ENCODE assay signal across 23 mouse cellular contexts in genomic region chr12:100303141-100303540, GRCm38 (mm10).
DNase-seq lines count a peak whose midpoint lies in the region; ATAC-seq and TF ChIP-seq lines count a peak whose summit lies in the region.
"Had no signal": no experiment of that assay in that cellular context is flagged by ENCODE, and none has a peak within 500 bp of the region (broad histone marks: within the 10 kb centered on the region; RNA-seq: fewer than 3 reads in every experiment).

No protein-coding gene starts in this region.

- H3K36me3 ChIP-seq in hindbrain, embryonic 11.5 days (ENCODE audit: control insufficient read depth, insufficient read depth, low read length), result no peaks in the 10 kb centered on the region

- H3K9me3 ChIP-seq in hindbrain, embryonic 11.5 days (ENCODE audit: control insufficient read depth, low read length), result no peaks in the 10 kb centered on the region
- H3K9me3 ChIP-seq: embryonic facial prominence, embryonic 10.5 days; G1E; heart, embryonic 10.5 days; hindbrain, embryonic 13.5 days had no signal

- no peak for DNase-seq in layer of hippocampus, adult 2 months (ENCODE audit: low spot score in 2 of 2)
- DNase-seq in layer of hippocampus, adult 9-11 months, result no peak
- peak; percentile 55 to 62 for DNase-seq in right cerebral cortex, adult 2 months (ENCODE audit: low spot score in 2 of 2)
- no peak for DNase-seq in right cerebral cortex, postnatal 14 days
- no peak for DNase-seq in hindbrain, embryonic 11.5 days (ENCODE audit: low spot score)
- no peak for DNase-seq in heart, adult 18-20 months
- DNase-seq: adrenal gland, adult 8-10 months; adrenal gland, postnatal 36 days; cerebellum, adult 11 months; cerebellum, adult 9-11 months; cerebellum, postnatal 36 days; gastrocnemius, postnatal 36 days; heart, adult 11 months; heart, postnatal 10 days; heart, postnatal 4 days had no signal

- no peak for TF ChIP-seq CTCF in layer of hippocampus, adult 2 months (conservative IDR thresholded peaks at IDR 0.05)
- no peak for TF ChIP-seq CTCF in cortical plate, adult 2 months (IDR thresholded peaks at IDR 0.05; ENCODE audit: extremely low read depth, insufficient read depth, low read length)

- no peak for TF ChIP-seq POLR2A in cortical plate, adult 2 months (IDR thresholded peaks at IDR 0.05; ENCODE audit: extremely low read depth, insufficient read depth, low read length)

- WGBS in hindbrain, embryonic 11.5 days, result 89% methylated on average over 7 of the region's 7 CpGs

- ATAC-seq in hindbrain, embryonic 11.5 days (ENCODE audit: low FRiP score), result no peak
- ATAC-seq: CD4-positive, CD25-positive, alpha-beta regulatory T cell, adult 4 months; forebrain, embryonic 14.5 days; hindbrain, postnatal 0 days had no signal

- peaks cover 9% of the 10 kb centered on the region for H3K4me1 ChIP-seq in cortical plate, adult 2 months (ENCODE audit: control insufficient read depth, insufficient read depth, low read length)
- H3K4me1 ChIP-seq in hindbrain, embryonic 11.5 days (replicated peaks; ENCODE audit: control insufficient read depth, insufficient read depth, low read length), result peaks cover 10% of the 10 kb centered on the region; the same call in 1 of the 2 replicates

- H3K27ac ChIP-seq in layer of hippocampus, adult 2 months, result peak overlapping the region; percentile 82
- peak overlapping the region; percentile 24; the same call in 1 of the 2 replicates for H3K27ac ChIP-seq in cortical plate, adult 2 months (ENCODE audit: insufficient read depth, low read length)
- H3K27ac ChIP-seq in hindbrain, embryonic 11.5 days (ENCODE audit: low read depth, low read length), result no peak overlapping the region
- H3K27ac ChIP-seq: embryonic facial prominence, embryonic 10.5 days; heart, embryonic 10.5 days; hindbrain, embryonic 13.5 days; hindbrain, postnatal 0 days had no signal

- H3K4me2 ChIP-seq in hindbrain, embryonic 11.5 days (replicated peaks; ENCODE audit: low read depth, low read length), result no peak overlapping the region
- H3K4me2 ChIP-seq: hindbrain, embryonic 13.5 days had no signal

- no peaks in the 10 kb centered on the region for H3K27me3 ChIP-seq in hindbrain, embryonic 11.5 days (ENCODE audit: control insufficient read depth, insufficient read depth, low read length)
- H3K27me3 ChIP-seq: hindbrain, embryonic 13.5 days had no signal

- H3K9ac ChIP-seq in hindbrain, embryonic 11.5 days (ENCODE audit: low read depth, low read length), result no peak overlapping the region
- H3K9ac ChIP-seq: hindbrain, embryonic 13.5 days had no signal

- H3K4me3 ChIP-seq in layer of hippocampus, adult 2 months, result no peak overlapping the region
- no peak overlapping the region for H3K4me3 ChIP-seq in cortical plate, adult 2 months (ENCODE audit: insufficient read depth, low read length)
- no peak overlapping the region for H3K4me3 ChIP-seq in hindbrain, embryonic 11.5 days (ENCODE audit: low read depth, low read length)
- H3K4me3 ChIP-seq: embryonic facial prominence, embryonic 10.5 days; heart, embryonic 10.5 days; hindbrain, embryonic 13.5 days had no signal

Comparison
In these comparisons a context has a peak if more than half of its experiments do, and no peak if none do; other contexts are left out.
1. DNase-seq: peak in right cerebral cortex, adult 2 months (2 of 2); none in layer of hippocampus, adult 2 months (0 of 2), layer of hippocampus, adult 9-11 months (single experiment), right cerebral cortex, postnatal 14 days (single experiment), hindbrain, embryonic 11.5 days (single experiment) and heart, adult 18-20 months (0 of 2).